Mouse (Mus musculus) kidney, adult 9 months (tissue): ENCODE measurements at regions not wholly inside any gene's neighbourhood (a gene's known extent, or its start where the extent isn't known, plus 50 kb on each side); places are given as distances from the start of the nearest gene placed in this dataset.

ENCODE experiments used
- DNase-seq: peaks from one replicate; pipeline ENCODE4 v3.0.0; 2022

DNA sequence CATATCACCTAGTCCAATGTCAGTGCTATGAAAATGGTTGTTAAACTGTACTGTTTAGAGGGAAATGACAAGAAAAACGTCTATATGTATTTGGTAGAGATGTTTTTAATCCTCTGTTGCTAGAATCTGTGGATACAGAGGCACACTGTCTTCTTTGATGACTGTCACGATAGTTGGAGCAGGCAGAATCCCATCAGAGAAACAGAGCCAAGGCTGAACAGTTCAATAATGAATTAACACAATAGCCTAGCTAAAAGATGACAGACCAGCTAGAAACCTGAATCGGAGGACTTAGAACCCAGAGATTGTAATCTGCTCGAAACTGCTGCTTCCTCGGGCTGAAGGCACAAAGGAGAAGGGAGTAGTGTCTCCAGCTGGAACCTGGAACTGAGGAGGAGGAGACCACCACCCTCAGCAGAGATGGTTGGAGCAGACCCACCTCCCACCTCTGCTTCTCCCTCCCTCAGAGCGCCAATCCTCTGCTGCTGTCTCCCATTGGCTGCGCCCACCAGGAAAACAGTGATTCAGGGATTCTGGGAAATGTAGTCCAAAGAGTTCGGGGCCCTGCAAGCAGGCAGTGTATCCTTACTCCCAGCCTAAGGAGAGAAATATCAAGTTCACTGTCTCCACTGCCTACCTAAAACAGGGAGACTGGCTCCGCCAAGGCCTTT, 98.2 kb upstream of the Mgme1 start:
- DNase-seq, result peak; percentile 62

DNA sequence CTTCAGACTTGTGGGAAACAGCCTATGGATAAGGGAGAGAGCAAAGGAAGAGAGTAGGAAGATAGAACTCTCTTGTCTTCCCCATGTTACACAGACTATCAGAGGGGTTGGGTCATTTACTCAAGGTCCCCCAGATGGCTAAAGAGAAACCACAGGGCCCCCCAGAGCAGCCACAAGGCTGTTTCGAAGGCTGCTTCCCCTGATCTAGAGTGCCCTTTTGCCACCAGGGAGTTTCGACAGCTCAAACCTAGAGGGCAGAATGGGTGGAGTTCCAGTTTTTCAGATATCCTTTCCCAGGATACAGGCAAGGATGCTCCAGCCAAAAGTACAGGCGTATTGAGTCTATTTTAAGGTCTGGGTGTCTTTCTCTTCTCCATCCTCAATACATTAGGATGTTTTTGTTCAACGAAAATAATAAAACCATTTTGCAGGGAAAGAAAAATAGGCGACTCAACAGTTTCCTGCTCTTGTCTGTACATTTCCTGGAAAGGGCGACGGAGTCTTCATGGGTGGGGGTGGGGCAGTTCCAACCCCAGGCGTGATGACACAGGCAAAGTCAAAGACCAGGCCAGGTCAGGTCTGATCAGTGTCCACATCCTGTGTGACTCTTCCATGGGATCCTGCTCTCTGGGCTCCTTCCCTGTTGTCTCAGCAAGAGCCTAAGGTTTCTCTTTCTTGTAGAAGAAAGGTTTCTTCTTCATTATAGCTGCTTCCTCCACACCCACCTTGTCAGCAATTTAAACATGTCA, 96.9 kb upstream of the Mgme1 start:
- no peak for DNase-seq

GRCm38 (mm10) chr2:144174366-144175035, 96.0 kb upstream of the Mgme1 start:
- no peak for DNase-seq

DNA sequence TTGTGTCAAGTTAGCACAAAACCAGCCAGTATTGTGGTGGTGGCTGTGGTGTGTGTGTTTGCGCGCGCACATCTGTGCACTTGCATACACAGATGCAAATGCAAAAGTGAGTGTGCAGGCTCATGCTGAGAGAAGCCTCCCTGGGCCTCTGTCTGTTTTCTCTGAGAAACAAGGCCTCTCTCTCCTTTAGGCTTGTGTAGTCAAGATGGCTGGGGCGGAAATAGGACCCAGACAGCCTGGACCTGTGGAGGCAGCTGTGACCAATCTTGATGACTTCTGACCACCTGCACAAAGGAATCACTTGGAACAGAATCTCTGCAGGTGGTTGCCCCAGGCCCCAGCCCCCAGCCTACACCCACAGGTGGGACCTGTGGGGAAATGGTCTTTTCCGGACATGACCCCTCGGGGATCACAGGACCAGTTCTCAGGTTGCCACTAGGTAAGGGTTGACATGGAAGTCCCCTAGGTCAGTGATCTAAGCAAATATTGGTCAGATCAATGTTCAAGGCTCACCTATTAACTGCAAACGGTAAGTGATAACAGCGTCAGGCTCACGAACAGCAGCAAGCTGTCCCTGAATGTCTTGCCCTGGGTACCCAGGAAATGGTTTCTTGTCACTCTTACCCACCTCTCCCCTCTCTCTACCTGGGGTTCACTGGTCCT, 93.8 kb upstream of the Mgme1 start:
- DNase-seq, result no peak

DNA sequence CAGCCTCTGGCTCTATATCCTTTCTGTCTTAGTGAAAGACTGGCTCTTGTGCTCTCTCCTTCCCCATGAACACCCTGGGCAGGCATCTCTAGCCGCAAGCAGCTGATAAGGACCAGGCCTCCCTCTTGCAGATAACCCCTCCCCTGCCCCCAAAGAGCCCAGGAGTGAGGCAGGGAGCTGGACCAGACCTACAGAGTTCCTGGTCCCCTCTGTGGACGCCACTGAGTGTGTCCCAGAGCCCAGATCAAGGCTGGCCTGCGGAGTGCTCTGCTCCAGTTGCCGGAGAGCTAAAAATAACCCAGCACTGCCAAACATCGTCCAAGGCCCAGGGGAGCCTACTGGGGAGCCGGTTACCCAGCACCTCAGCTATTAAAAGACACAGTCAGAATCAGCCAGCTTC, 93.2 kb upstream of the Mgme1 start:
- DNase-seq, result no peak

- no peak for DNase-seq
These were observed 92.5 kb upstream of the Mgme1 start for GRCm38 (mm10) chr2:144177920-144178319.

- DNase-seq, result no peak
These were observed 88.4 kb upstream of the Mgme1 start for GRCm38 (mm10) chr2:144182108-144182507.

- no peak for DNase-seq
These were observed 87.9 kb upstream of the Mgme1 start for GRCm38 (mm10) chr2:144182542-144182941.

DNA sequence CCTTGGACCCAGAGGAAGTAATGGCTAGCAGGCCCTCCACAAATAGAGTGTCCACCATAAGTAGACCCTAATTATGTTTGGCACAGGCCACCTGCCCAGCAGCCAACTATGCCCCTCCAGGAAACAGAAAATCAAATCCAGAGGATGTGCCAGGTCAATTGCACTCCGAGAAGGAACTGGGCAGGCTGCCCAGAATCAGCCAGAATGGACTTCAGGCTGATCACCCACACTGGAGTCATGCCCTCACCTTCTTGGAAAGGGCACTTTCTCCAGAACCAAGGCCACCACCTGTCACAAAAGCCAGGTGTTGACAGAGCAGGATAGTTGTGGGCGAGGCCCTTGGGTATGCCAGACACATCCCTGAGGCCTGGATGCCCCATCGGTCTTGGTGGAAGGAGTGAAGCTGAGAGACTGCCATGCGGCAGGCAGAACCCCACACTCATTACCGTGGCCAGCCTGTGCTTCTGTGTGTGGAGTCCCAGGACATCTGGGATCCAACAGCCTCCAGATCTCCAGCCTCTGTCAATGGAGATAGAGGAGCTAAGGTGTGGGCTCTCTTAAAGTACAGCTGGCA, 87.0 kb upstream of the Mgme1 start:
- peak; percentile 87 for DNase-seq

- no peak for DNase-seq
These were observed 85.3 kb upstream of the Mgme1 start for GRCm38 (mm10) chr2:144185175-144185574.

DNA sequence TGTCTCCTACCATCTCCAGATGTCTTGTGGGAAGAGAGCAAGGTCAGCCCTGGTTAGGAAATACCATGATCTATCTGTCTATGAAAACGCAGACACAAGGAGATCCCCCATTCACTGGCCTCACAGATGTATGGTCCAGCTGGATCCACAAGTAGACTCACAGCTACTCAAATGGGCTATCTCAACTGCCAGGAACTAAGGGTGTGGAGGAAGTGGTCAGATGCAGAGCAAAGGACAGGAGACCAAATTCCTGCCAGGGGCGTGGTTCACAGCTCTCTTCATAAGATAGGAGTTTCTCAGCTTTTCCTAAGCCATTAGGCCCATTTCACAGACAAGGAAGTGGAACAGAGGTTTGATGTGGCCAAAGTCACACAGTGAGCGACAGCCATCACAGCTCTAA, 84.0 kb upstream of the Mgme1 start:
- no peak for DNase-seq

DNA sequence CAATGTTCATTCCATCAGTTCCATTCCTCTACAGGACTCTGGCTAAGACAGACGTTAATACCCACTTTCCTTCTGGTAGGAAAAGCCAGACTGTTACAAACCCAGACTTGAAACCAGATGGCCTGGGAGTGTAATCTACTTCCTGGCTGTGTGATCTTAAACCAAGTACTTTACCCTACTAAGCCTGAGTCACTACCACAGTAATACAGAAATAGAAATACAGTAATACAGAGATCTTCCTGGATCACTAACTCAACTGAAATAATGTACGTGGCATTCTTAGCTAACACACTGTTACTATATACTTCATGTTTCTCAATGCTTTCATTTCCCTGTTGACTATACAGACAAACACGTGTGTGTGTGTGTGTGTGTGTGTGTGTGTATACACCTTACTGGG, 82.4 kb upstream of the Mgme1 start:
- DNase-seq, result no peak

- no peak for DNase-seq
These were observed 82.0 kb upstream of the Mgme1 start for GRCm38 (mm10) chr2:144188485-144188884.

DNA sequence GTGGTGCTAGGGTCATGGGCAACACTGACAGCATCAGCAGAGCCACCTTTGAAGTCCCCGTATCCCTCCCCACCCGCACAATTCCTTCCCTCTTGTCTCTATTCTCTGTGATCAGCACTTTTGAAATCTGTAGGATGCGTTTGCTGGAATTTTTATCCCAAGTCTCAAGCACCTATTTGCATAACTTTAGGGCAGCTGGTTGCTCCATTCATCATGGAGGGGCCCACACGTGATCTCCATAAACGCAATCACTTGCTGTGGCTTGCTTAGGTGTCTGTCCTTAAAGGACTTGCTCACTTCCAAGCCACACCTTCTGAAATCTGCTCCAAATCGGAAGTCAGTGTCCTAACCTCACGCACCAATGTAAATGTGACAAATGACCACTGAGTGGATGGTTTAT, 80.7 kb upstream of the Mgme1 start:
- no peak for DNase-seq

DNA sequence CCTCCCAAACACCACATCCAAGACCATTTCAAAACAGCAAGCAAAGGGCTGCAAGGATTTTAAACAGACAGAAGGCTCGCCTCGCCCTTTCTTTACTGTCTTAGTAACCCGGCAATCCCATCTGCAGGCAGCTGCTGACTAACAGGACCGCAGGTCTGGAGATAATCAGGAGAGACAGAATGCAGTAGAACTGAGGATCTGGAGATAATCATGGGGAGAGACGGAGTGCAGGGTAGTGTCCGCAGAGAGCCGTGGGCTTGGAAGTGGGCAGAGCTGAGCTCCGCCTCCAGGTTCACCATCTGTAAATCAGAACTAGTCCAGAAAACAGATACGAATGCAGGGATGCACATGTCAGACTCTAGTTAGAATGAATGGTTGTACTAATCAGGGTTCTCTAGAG, 79.4 kb upstream of the Mgme1 start:
- DNase-seq, result no peak

DNA sequence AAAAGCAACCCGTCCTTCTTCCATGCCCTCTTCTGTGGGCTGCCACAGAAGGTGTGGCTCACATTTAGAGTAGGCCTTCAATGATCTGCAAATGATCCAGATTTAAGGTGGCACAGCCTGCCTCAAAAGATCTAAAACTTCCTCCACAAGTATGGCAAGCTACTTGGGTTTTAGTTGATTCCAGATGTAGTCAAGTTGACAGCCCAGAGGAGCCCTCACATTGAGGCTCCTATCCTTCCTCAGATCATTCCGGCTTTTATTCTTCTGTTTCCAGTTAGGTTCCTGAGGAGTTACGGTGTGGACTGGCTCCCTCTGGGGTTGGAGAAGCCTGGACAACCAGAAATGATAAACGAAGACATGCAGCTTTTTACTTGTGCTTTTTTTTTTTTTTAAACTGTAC, 78.8 kb upstream of the Mgme1 start:
- no peak for DNase-seq

DNA sequence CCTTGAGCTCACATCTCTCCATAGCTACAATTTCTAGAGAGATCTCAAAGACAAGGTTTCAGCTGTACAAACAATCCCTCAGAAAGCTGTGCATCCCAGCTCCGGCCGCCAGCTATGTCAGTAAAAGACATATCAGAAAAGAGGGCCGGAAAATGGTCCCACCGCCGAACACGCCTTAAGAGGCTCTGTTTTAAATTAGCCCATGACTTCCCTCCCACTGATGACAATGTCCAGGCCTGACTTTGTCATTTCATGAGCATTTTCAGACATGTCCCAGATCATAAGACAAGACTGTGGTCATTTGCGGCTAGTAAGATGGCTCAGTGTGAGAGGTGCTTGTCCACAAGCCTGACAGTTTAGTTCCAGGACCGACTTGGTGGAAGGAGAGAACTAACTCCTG, 78.0 kb upstream of the Mgme1 start:
- DNase-seq, result no peak

DNA sequence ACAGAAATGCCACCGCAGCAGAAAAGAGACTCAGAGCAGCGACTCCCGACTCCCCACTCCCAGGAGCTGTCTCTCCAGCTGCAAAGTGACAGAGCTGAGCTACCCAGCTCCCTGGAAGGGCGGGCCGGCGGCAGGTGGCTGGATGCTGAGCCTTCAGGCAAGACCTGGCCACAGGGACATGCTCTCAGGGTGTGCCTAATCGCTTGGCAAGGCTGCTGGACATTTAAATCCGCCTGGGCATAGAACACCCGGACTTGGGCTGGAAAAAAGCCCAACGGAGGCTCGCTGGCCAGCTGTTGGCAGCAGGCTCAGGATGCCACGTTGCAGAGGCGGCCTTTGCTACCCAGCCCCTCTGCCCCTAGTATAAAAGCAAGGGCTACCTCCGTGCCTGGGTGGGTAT, 74.6 kb upstream of the Mgme1 start:
- peak; percentile 49 for DNase-seq

GRCm38 (mm10) chr2:144197139-144197538, 73.3 kb upstream of the Mgme1 start:
- DNase-seq, result no peak

- peak; percentile 41 for DNase-seq
These were observed 72.0 kb upstream of the Mgme1 start for GRCm38 (mm10) chr2:144198326-144199051.
